Mouse (Mus musculus): ENCODE results near the gene R3hdm2.
A peak's percentile ranks its signal among the peaks of the same experiment; 100 is the strongest.

- TF ChIP-seq CTCF (IDR thresholded peaks at IDR 0.05) = no peak
- TF ChIP-seq EP300 (IDR thresholded peaks at IDR 0.05) = 0 out of 2 replicates have a peak, but pooled peaks have one; percentile 33
Observed at GRCm38 (mm10) chr10:127522088-127522581, 142.0 kb downstream of the R3hdm2 start, which contains the start of gene Shmt2.
